Mouse (Mus musculus): ENCODE measurements around the gene Rpl18a.
A peak's percentile ranks its signal among the peaks of the same experiment; 100 is the strongest.

The Rpl18a gene

GRCm38 (mm10) chr8:70897021-70897680, at the start of gene Rpl18a:
TSS of gene Rpl18a (minus strand) at chr8:70897412.
- peak; percentile 94 to 97 for DNase-seq

GRCm38 (mm10) chr8:70943187-70943586, 46.0 kb upstream of the Rpl18a start:
- DNase-seq, result no peak

GRCm38 (mm10) chr8:70941478-70941877, 44.3 kb upstream of the Rpl18a start:
- DNase-seq, result no peak

- no peak for DNase-seq
Observed at GRCm38 (mm10) chr8:70937200-70937599, 40.0 kb upstream of the Rpl18a start.

- no peak for DNase-seq
Observed at GRCm38 (mm10) chr8:70934786-70935185, 37.6 kb upstream of the Rpl18a start.

- no peak for DNase-seq
Observed at GRCm38 (mm10) chr8:70933036-70933435, 35.8 kb upstream of the Rpl18a start.

- no peak for DNase-seq
Observed at GRCm38 (mm10) chr8:70931731-70932130, 34.5 kb upstream of the Rpl18a start.

GRCm38 (mm10) chr8:70928778-70929322, 31.6 kb upstream of the Rpl18a start:
- DNase-seq, result no peak

- no peak for DNase-seq
Observed at GRCm38 (mm10) chr8:70928096-70928495, 30.9 kb upstream of the Rpl18a start.

GRCm38 (mm10) chr8:70926396-70926795, 29.2 kb upstream of the Rpl18a start:
- no peak for DNase-seq

- no peak for DNase-seq
Observed at GRCm38 (mm10) chr8:70925754-70926153, 28.5 kb upstream of the Rpl18a start.

- DNase-seq, result no peak
Observed at GRCm38 (mm10) chr8:70924151-70924550, 26.9 kb upstream of the Rpl18a start.

GRCm38 (mm10) chr8:70920049-70920922, 23.1 kb upstream of the Rpl18a start:
- DNase-seq, result no peak

- no peak for DNase-seq
Observed at GRCm38 (mm10) chr8:70914704-70915103, 17.5 kb upstream of the Rpl18a start.

GRCm38 (mm10) chr8:70913523-70913922, 16.3 kb upstream of the Rpl18a start:
- no peak for DNase-seq

- no peak for DNase-seq
Observed at GRCm38 (mm10) chr8:70912955-70913354, 15.7 kb upstream of the Rpl18a start.

GRCm38 (mm10) chr8:70911596-70911995, 14.4 kb upstream of the Rpl18a start:
- peak in 1 of 2 experiments; percentile 46 for DNase-seq

GRCm38 (mm10) chr8:70907518-70907917, 10.3 kb upstream of the Rpl18a start:
- no peak for DNase-seq

GRCm38 (mm10) chr8:70905831-70906736, 8.9 kb upstream of the Rpl18a start, which contains the start of gene Map1s:
TSS of gene Map1s (plus strand) at chr8:70905932.
- peak; percentile 93 to 95 for DNase-seq

- DNase-seq, result no peak
Observed at GRCm38 (mm10) chr8:70905463-70905830, 8.2 kb upstream of the Rpl18a start.

GRCm38 (mm10) chr8:70904532-70904931, 7.3 kb upstream of the Rpl18a start:
- DNase-seq, result peak in 1 of 2 experiments; percentile 31

GRCm38 (mm10) chr8:70903582-70903981, 6.4 kb upstream of the Rpl18a start:
- DNase-seq, result no peak

GRCm38 (mm10) chr8:70903112-70903511, 5.9 kb upstream of the Rpl18a start:
- DNase-seq, result no peak

Data from kidney, postnatal 4 days (tissue).